Mouse (Mus musculus): ENCODE measurements around the gene Cep97. TPM values are rescaled to one million over a fixed set of nuclear protein-coding genes. Genes with fewer than 3 reads are reported as not detected.
"Not testable (repeated sequence)": the region's sequence is repeated elsewhere in the genome, so short reads cannot be mapped to it uniquely, and the experiment has no call there.

The Cep97 gene
- total RNA-seq, 2 experiments from 2014 or later: 6.0 to 6.4 TPM

- intact Hi-C loops (cut with DNase I): no loop called here
- DNase-seq (ENCODE audit: low spot score): no peak
Measured at GRCm38 (mm10) chr16:55893410-55894107, 41.1 kb downstream of the Cep97 start.

- no peak for DNase-seq (ENCODE audit: low spot score)
- intact Hi-C loops (cut with DNase I): no loop called here
Measured at GRCm38 (mm10) chr16:55892484-55892883, 42.2 kb downstream of the Cep97 start.

GRCm38 (mm10) chr16:55891346-55891745 is 43.3 kb downstream of the Cep97 start:
- DNase-seq (ENCODE audit: low spot score): no peak
- intact Hi-C loops (cut with DNase I): no loop called here

- intact Hi-C loops (cut with DNase I): no loop called here
- no peak for DNase-seq (ENCODE audit: low spot score)
Measured at GRCm38 (mm10) chr16:55890346-55891136, 44.1 kb downstream of the Cep97 start.

- intact Hi-C loops (cut with DNase I): no loop called here
Measured at GRCm38 (mm10) chr16:55889451-55889850, 45.2 kb downstream of the Cep97 start.

GRCm38 (mm10) chr16:55888584-55888960 is 46.1 kb downstream of the Cep97 start:
- DNase-seq (ENCODE audit: low spot score): no peak
- intact Hi-C loops (cut with DNase I): no loop called here

More at GRCm38 (mm10) chr16:55889451-55889850, 45.2 kb downstream of the Cep97 start:
- no peak for DNase-seq (ENCODE audit: low spot score)

GRCm38 (mm10) chr16:55887814-55888583 is 46.7 kb downstream of the Cep97 start:
- intact Hi-C loops (cut with DNase I): no loop called here
- no peak for DNase-seq (ENCODE audit: low spot score)

- intact Hi-C loops (cut with DNase I): no loop called here
- DNase-seq (ENCODE audit: low spot score): no peak
Measured at GRCm38 (mm10) chr16:55884246-55884645, 50.4 kb downstream of the Cep97 start.

GRCm38 (mm10) chr16:55876025-55876424 is 58.6 kb downstream of the Cep97 start:
- intact Hi-C loops (cut with DNase I): no loop called here
- no peak for DNase-seq (ENCODE audit: low spot score)

- intact Hi-C loops (cut with DNase I): no loop called here
- no peak for DNase-seq (ENCODE audit: low spot score)
Measured at GRCm38 (mm10) chr16:55863832-55864231, 70.8 kb downstream of the Cep97 start.

GRCm38 (mm10) chr16:55863149-55863815 is 71.4 kb downstream of the Cep97 start:
- DNase-seq (ENCODE audit: low spot score): peak; percentile 11
- intact Hi-C loops (cut with DNase I): no loop called here

GRCm38 (mm10) chr16:55861104-55861503 is 73.6 kb downstream of the Cep97 start:
- no peak for DNase-seq (ENCODE audit: low spot score)
- intact Hi-C loops (cut with DNase I): no loop called here

- DNase-seq (ENCODE audit: low spot score); intact Hi-C loops (cut with DNase I): not testable (repeated sequence)
Measured at GRCm38 (mm10) chr16:55859421-55859820, 75.2 kb downstream of the Cep97 start.

- intact Hi-C loops (cut with DNase I): no loop called here
- no peak for DNase-seq (ENCODE audit: low spot score)
Measured at GRCm38 (mm10) chr16:55858465-55858864, 76.2 kb downstream of the Cep97 start.

- no peak for DNase-seq (ENCODE audit: low spot score)
- intact Hi-C loops (cut with DNase I): loop anchor here (1.0 kb wide), 2 partner anchors 334 to 373 kb away; no protein-coding TSS in a partner anchor
Measured at GRCm38 (mm10) chr16:55852943-55853727, 81.5 kb downstream of the Cep97 start.

- intact Hi-C loops (cut with DNase I): no loop called here
- DNase-seq (ENCODE audit: low spot score): no peak
Measured at GRCm38 (mm10) chr16:55852515-55852914, 82.1 kb downstream of the Cep97 start.

GRCm38 (mm10) chr16:55850485-55850884 is 84.2 kb downstream of the Cep97 start:
- intact Hi-C loops (cut with DNase I): no loop called here
- DNase-seq (ENCODE audit: low spot score): no peak
